Mouse (Mus musculus) liver, embryonic 14.5 days (tissue): ENCODE data around the gene Rbm15. TPM values are rescaled to one million over a fixed set of nuclear protein-coding genes. Genes with fewer than 3 reads are reported as not detected.

Source experiments
- ATAC-seq: fragments of 200-750 bp; cut with Nextera tagmentation; 2 replicates; pipeline ENCODE4 v1.8.0; 2017; ENCODE audit warnings: moderate number of reproducible peaks, mild to moderate bottlenecking, moderate library complexity; ENCODE audit not compliant: insufficient read depth
- DNase-seq, 3 experiments: peaks; one replicate each; pipeline ENCODE4 v3.0.0-alpha.2; 2012 to 2013; ENCODE audit warnings: low read depth in 3 of 3, low spot score in 3 of 3
- H3K27ac ChIP-seq: fragments of 300-500 bp; sonication (generic); 2 replicates; pipeline ENCODE4 v1.5.1; 2014; ENCODE audit warnings: moderate library complexity, mild to moderate bottlenecking, control low read depth, inconsistent platforms
- H3K27me3 ChIP-seq: fragments of 300-500 bp; sonication (generic); 2 replicates; pipeline ENCODE4 v1.6.1; 2014; ENCODE audit warnings: mild to moderate bottlenecking, low read length, moderate library complexity; ENCODE audit not compliant: control insufficient read depth, insufficient read depth
- H3K36me3 ChIP-seq: fragments of 300-500 bp; sonication (generic); replicated peaks from 2 replicates; pipeline ENCODE4 v1.6.1; 2014; ENCODE audit warnings: low read depth; ENCODE audit not compliant: control insufficient read depth, insufficient read depth
- H3K4me1 ChIP-seq, 2 experiments: fragments of 200-500 bp in 1 of 2; fragments of 300-500 bp in 1 of 2; sonication (generic) in 1 of 2; replicated peaks; 2 replicates each; pipeline ENCODE4 v1.6.1; 2012 to 2014; ENCODE audit warnings: antibody characterized with exemption in 1 of 2, inconsistent platforms in 1 of 2, low read length in 1 of 2; ENCODE audit not compliant: control insufficient read depth in 2 of 2, insufficient read depth in 2 of 2
- H3K4me2 ChIP-seq: fragments of 300-500 bp; sonication (generic); 2 replicates; pipeline ENCODE4 v1.6.1; 2014; ENCODE audit warnings: low read depth, mild to moderate bottlenecking, control low read depth, moderate library complexity
- H3K4me3 ChIP-seq, 2 experiments: fragments of 200-500 bp in 1 of 2; fragments of 300-500 bp in 1 of 2; sonication (generic) in 1 of 2; 2 replicates each; pipeline ENCODE4 v1.5.1; 2012 to 2014; ENCODE audit warnings: low read depth in 2 of 2, low read length in 2 of 2, mild to moderate bottlenecking in 2 of 2, control low read depth in 1 of 2, inconsistent platforms in 1 of 2, moderate library complexity in 1 of 2; ENCODE audit not compliant: insufficient read depth in 1 of 2
- H3K9ac ChIP-seq: fragments of 300-500 bp; sonication (generic); replicated peaks from 2 replicates; pipeline ENCODE4 v1.6.1; 2014; ENCODE audit warnings: mild to moderate bottlenecking, control low read depth, moderate library complexity
- H3K9me3 ChIP-seq: fragments of 300-500 bp; sonication (generic); 2 replicates; pipeline ENCODE4 v1.6.1; 2016; ENCODE audit warnings: low read length, mixed read lengths; ENCODE audit not compliant: control insufficient read depth
- CTCF ChIP-seq: IDR thresholded peaks from 2 replicates; pipeline ENCODE4 v1.5.1; 2016; ENCODE audit warnings: antibody characterized with exemption, low read depth, control low read depth
- EP300 ChIP-seq: IDR thresholded peaks from 2 replicates; pipeline ENCODE4 v1.6.1; 2016; ENCODE audit warnings: antibody characterized with exemption, low read depth
- WGBS: fragments of 180-500 bp; shearing (Covaris S2); extraction: QIAGEN DNeasy Blood & Tissue Kit; methylation state at CpG from one replicate; pipeline ENCODE4 v1.1.7; 2014; ENCODE audit not compliant: insufficient replicate concordance; 5-methylcytosine and 5-hydroxymethylcytosine counted together
- polyA plus RNA-seq, 2 experiments: library from polyadenylated mRNA; depleted of rRNA in 1 of 2; stranded (reverse) in 1 of 2; unstranded in 1 of 2; fragments of >200 nt; fragmentation: Nextera tagmentation in 1 of 2; extraction: Ambion mirVana in 1 of 2; gene quantifications; 2 replicates each; pipeline versions ENCODE4 v1.2.1 to v1.2.3; 2012 to 2014

The Rbm15 gene
- polyA plus RNA-seq, 2 experiments: 4.8 to 8.7 TPM

DNA sequence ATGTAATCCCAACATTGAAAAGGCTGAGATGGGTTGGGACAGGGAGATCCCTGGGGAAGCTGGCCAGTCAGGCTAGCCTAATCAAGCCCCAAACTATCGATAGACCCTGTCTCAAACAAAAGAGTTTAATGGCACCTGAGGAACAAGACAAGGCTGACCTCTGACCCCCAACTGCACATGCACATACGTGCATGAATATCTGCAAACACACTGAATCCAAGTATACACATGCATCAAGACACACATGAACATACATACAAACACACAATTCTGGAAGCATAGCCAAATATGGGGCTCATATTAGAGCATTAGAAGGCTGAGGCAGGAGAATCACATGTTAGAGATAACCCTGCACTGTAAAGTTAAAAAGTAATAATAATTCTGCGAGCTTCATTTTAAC is 56.8 kb downstream of the Rbm15 start:
- WGBS: 72% methylated on average over 3 of the region's 3 CpGs
- no peak overlapping the region for H3K9ac ChIP-seq
- DNase-seq (no peak), ATAC-seq (no peak)
- H3K4me1 ChIP-seq: peaks cover 3 to 7% of the 10 kb centered on the region in 2 experiments; a peak in 2 of 4 replicates
- H3K4me3 ChIP-seq: no peak overlapping the region
- H3K4me2 ChIP-seq: no peak overlapping the region
- H3K27ac ChIP-seq: no peak overlapping the region
- H3K27me3 ChIP-seq: no peaks in the 10 kb centered on the region
- TF ChIP-seq CTCF: no peak
- H3K9me3 ChIP-seq: no peaks in the 10 kb centered on the region
- no peaks in the 10 kb centered on the region for H3K36me3 ChIP-seq

- H3K27ac ChIP-seq: no peak overlapping the region
- no peaks in the 10 kb centered on the region for H3K36me3 ChIP-seq
- no peak overlapping the region for H3K4me3 ChIP-seq
- TF ChIP-seq CTCF: no peak; the same call in 1 of the 2 replicates
- no peak for TF ChIP-seq EP300
- DNase-seq: no peak
- H3K9me3 ChIP-seq: no peaks in the 10 kb centered on the region
- ATAC-seq: no peak
- no peak overlapping the region for H3K9ac ChIP-seq
- H3K4me1 ChIP-seq: peaks cover 3 to 7% of the 10 kb centered on the region in 2 experiments; a peak in 2 of 4 replicates
- 44% methylated on average over 4 of the region's 4 CpGs for WGBS
- no peak overlapping the region for H3K4me2 ChIP-seq
- no peaks in the 10 kb centered on the region for H3K27me3 ChIP-seq
Measured at GRCm38 (mm10) chr3:107275996-107276395, 57.5 kb downstream of the Rbm15 start.

Other genes with a start within 250 kb of the Rbm15 start
- 0.12 and 0.15 TPM in 2 replicates for gene Kcna2, start 232.5 kb downstream of the Rbm15 start, polyA plus RNA-seq (2012; rRNA removed)
- gene Kcna2, start 232.5 kb downstream of the Rbm15 start, polyA plus RNA-seq (2014; fragmentation: Nextera tagmentation; extraction: Ambion mirVana): 0.05 and 0.06 TPM in 2 replicates
- not detected in 2 replicates for gene Kcna10, start 150.6 kb downstream of the Rbm15 start, polyA plus RNA-seq (2012; rRNA removed)
- gene Kcna10, start 150.6 kb downstream of the Rbm15 start, polyA plus RNA-seq (2014; fragmentation: Nextera tagmentation; extraction: Ambion mirVana): not detected in 2 replicates
- 0.05 and 0.08 TPM in 2 replicates for gene Cym, start 111.9 kb downstream of the Rbm15 start, polyA plus RNA-seq (2012; rRNA removed)
- gene Cym, start 111.9 kb downstream of the Rbm15 start, polyA plus RNA-seq (2014; fragmentation: Nextera tagmentation; extraction: Ambion mirVana): 0.20 TPM in 1 of 2 replicates, not detected in the other
- gene A630076J17Rik, start 103.1 kb downstream of the Rbm15 start, polyA plus RNA-seq (2012; rRNA removed): not detected in 2 replicates
- 0.10 TPM in 1 of 2 replicates, not detected in the other for gene A630076J17Rik, start 103.1 kb downstream of the Rbm15 start, polyA plus RNA-seq (2014; fragmentation: Nextera tagmentation; extraction: Ambion mirVana)
- 0.01 and 0.03 TPM in 2 replicates for gene Prok1, start 94.0 kb downstream of the Rbm15 start, polyA plus RNA-seq (2012; rRNA removed)
- not detected in 2 replicates for gene Prok1, start 94.0 kb downstream of the Rbm15 start, polyA plus RNA-seq (2014; fragmentation: Nextera tagmentation; extraction: Ambion mirVana)
- gene Lamtor5, start 54.8 kb downstream of the Rbm15 start, polyA plus RNA-seq (2012; rRNA removed): 41.3 and 44.7 TPM in 2 replicates
- gene Lamtor5, start 54.8 kb downstream of the Rbm15 start, polyA plus RNA-seq (2014; fragmentation: Nextera tagmentation; extraction: Ambion mirVana): 108 and 109 TPM in 2 replicates
- 0.03 TPM in 1 of 2 replicates, not detected in the other for gene Slc16a4, start 42.4 kb downstream of the Rbm15 start, polyA plus RNA-seq (2012; rRNA removed)
- gene Slc16a4, start 42.4 kb downstream of the Rbm15 start, polyA plus RNA-seq (2014; fragmentation: Nextera tagmentation; extraction: Ambion mirVana): 0.27 and 0.30 TPM in 2 replicates
- 0.01 TPM in 1 of 2 replicates, not detected in the other for gene Kcnc4, start 125.9 kb upstream of the Rbm15 start, polyA plus RNA-seq (2012; rRNA removed)
- not detected in 2 replicates for gene Kcnc4, start 125.9 kb upstream of the Rbm15 start, polyA plus RNA-seq (2014; fragmentation: Nextera tagmentation; extraction: Ambion mirVana)
- gene Slc6a17, start 184.3 kb upstream of the Rbm15 start, polyA plus RNA-seq (2012; rRNA removed): 0.12 and 0.15 TPM in 2 replicates
- gene Slc6a17, start 184.3 kb upstream of the Rbm15 start, polyA plus RNA-seq (2014; fragmentation: Nextera tagmentation; extraction: Ambion mirVana): 0.11 TPM in 1 of 2 replicates, not detected in the other
- gene Ubl4b, start 221.4 kb upstream of the Rbm15 start, polyA plus RNA-seq (2012; rRNA removed): not detected in 2 replicates
- gene Ubl4b, start 221.4 kb upstream of the Rbm15 start, polyA plus RNA-seq (2014; fragmentation: Nextera tagmentation; extraction: Ambion mirVana): not detected in 2 replicates